Mouse (Mus musculus) neural tube, embryonic 11.5 days (tissue): Measurements from ENCODE around the gene Kat2b. TPM values are rescaled to one million over a fixed set of nuclear protein-coding genes. Genes with fewer than 3 reads are reported as not detected.
"Not testable (repeated sequence)": the region's sequence is repeated elsewhere in the genome, so short reads cannot be mapped to it uniquely, and the experiment has no call there.

Source experiments
- ATAC-seq: fragments of 200-750 bp; cut with Nextera tagmentation; 2 replicates; pipeline ENCODE4 v1.8.0; 2017; ENCODE audit warnings: moderate number of reproducible peaks, mild to moderate bottlenecking, moderate TSS enrichment, moderate library complexity; ENCODE audit not compliant: insufficient read depth, low FRiP score, low TSS enrichment
- DNase-seq: peaks from one replicate; pipeline ENCODE4 v3.0.0-alpha.2; 2015; ENCODE audit warnings: low spot score
- H3K27ac ChIP-seq: fragments of 300-500 bp; sonication (generic); 2 replicates; pipeline ENCODE4 v1.5.1; 2014; ENCODE audit warnings: low read depth, mild to moderate bottlenecking, low read length
- H3K27me3 ChIP-seq: fragments of 300-500 bp; sonication (generic); 2 replicates; pipeline ENCODE4 v1.6.1; 2014; ENCODE audit warnings: mild to moderate bottlenecking, low read length, mixed read lengths; ENCODE audit not compliant: control insufficient read depth, insufficient read depth
- H3K36me3 ChIP-seq: fragments of 300-500 bp; sonication (generic); 2 replicates; pipeline ENCODE4 v1.6.1; 2014; ENCODE audit warnings: mild to moderate bottlenecking, low read length, moderate library complexity, mixed read lengths; ENCODE audit not compliant: control insufficient read depth, insufficient read depth
- H3K4me1 ChIP-seq: fragments of 300-500 bp; sonication (generic); 2 replicates; pipeline ENCODE4 v1.6.1; 2014; ENCODE audit warnings: low read length, mixed read lengths; ENCODE audit not compliant: control insufficient read depth, insufficient read depth
- H3K4me2 ChIP-seq: fragments of 300-500 bp; sonication (generic); 2 replicates; pipeline ENCODE4 v1.6.1; 2014; ENCODE audit warnings: low read depth, mild to moderate bottlenecking, moderate library complexity
- H3K4me3 ChIP-seq: fragments of 300-500 bp; sonication (generic); 2 replicates; pipeline ENCODE4 v1.5.1; 2014; ENCODE audit warnings: low read depth, low read length
- H3K9ac ChIP-seq: fragments of 300-500 bp; sonication (generic); 2 replicates; pipeline ENCODE4 v1.6.1; 2014; ENCODE audit warnings: mild to moderate bottlenecking, low read length
- H3K9me3 ChIP-seq: fragments of 300-500 bp; sonication (generic); 2 replicates; pipeline ENCODE4 v1.6.1; 2016; ENCODE audit warnings: low read length; ENCODE audit not compliant: control insufficient read depth
- WGBS: fragments of 180-500 bp; shearing (Covaris S2); extraction: QIAGEN DNeasy Blood & Tissue Kit; methylation state at CpG from one replicate; pipeline ENCODE4 v1.1.7; 2014; 5-methylcytosine and 5-hydroxymethylcytosine counted together
- polyA plus RNA-seq: library from polyadenylated mRNA; unstranded; fragments of >200 nt; fragmentation: Nextera tagmentation; extraction: Ambion mirVana; gene quantifications from 2 replicates; pipeline ENCODE4 v1.2.1, GENCODE M21; 2014

Kat2b gene
- polyA plus RNA-seq, 1 experiment from 2014 or later, result 5.2 TPM

- ATAC-seq (no peak), DNase-seq (no peak)
- Histone ChIP-seq H3K4me2 (no peak overlapping the region), H3K36me3 (no peaks in the 10 kb centered on the region), H3K9me3 (no peaks in the 10 kb centered on the region), H3K4me3 (no peak overlapping the region), H3K9ac (no peak overlapping the region), H3K27me3 (no peaks in the 10 kb centered on the region), H3K27ac (no peak overlapping the region), H3K4me1 (no peaks in the 10 kb centered on the region)
- WGBS, result 84% methylated on average over 2 of the region's 2 CpGs
Measured at GRCm38 (mm10) chr17:53655959-53656358, 89.3 kb downstream of the Kat2b start.

GRCm38 (mm10) chr17:53656369-53656860 lies 89.8 kb downstream of the Kat2b start:
- Histone ChIP-seq H3K4me1 (no peaks in the 10 kb centered on the region), H3K4me2 (no peak overlapping the region), H3K27ac (no peak overlapping the region), H3K36me3 (no peaks in the 10 kb centered on the region), H3K27me3 (no peaks in the 10 kb centered on the region), H3K4me3 (no peak overlapping the region), H3K9me3 (no peaks in the 10 kb centered on the region), H3K9ac (no peak overlapping the region)
- DNase-seq (no peak), ATAC-seq (no peak)
- WGBS, result 68% methylated on average over 6 of the region's 6 CpGs

DNA sequence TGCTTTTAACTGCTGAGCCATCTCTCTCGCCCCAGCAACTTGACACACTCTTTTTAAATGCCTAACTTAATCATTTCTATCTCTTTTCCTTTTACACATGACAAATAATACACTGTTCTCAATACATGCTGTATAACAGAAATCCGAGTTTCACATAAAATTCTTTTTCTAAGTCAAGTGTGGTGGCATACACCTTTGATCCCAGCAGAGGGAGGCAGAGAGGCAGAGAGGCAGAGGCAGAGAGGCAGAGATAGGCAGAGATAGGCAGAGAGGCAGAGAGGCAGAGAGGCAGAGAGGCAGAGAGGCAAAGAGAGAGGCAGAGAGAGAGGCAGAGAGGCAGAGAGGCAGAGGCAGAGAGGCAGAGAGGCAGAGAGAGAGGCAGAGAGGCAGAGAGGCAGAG lies 90.7 kb downstream of the Kat2b start:
- not testable (repeated sequence) for DNase-seq, H3K4me1 ChIP-seq, H3K4me3 ChIP-seq, H3K27me3 ChIP-seq, H3K9ac ChIP-seq, H3K4me2 ChIP-seq, ATAC-seq, H3K27ac ChIP-seq, H3K36me3 ChIP-seq, H3K9me3 ChIP-seq
- WGBS, result 73% methylated on average over 2 of the region's 2 CpGs

GRCm38 (mm10) chr17:53658668-53659067 lies 92.0 kb downstream of the Kat2b start:
- DNase-seq (no peak), ATAC-seq (no peak)
- Histone ChIP-seq H3K27me3 (no peaks in the 10 kb centered on the region), H3K9ac (no peak overlapping the region), H3K4me1 (no peaks in the 10 kb centered on the region), H3K9me3 (no peaks in the 10 kb centered on the region), H3K27ac (no peak overlapping the region), H3K4me3 (no peak overlapping the region), H3K36me3 (no peaks in the 10 kb centered on the region), H3K4me2 (no peak overlapping the region)
- WGBS, result 86% methylated on average over 2 of the region's 2 CpGs

- Histone ChIP-seq H3K4me1 (no peaks in the 10 kb centered on the region), H3K36me3 (no peaks in the 10 kb centered on the region), H3K4me2 (no peak overlapping the region), H3K27ac (no peak overlapping the region), H3K9ac (no peak overlapping the region), H3K27me3 (no peaks in the 10 kb centered on the region), H3K4me3 (no peak overlapping the region), H3K9me3 (no peaks in the 10 kb centered on the region)
- 86% methylated on average over 8 of the region's 8 CpGs for whole genome bisulfite sequencing
- no peak for DNase-seq
- no peak for ATAC-seq
Measured at GRCm38 (mm10) chr17:53659230-53659629, 92.6 kb downstream of the Kat2b start.

DNA sequence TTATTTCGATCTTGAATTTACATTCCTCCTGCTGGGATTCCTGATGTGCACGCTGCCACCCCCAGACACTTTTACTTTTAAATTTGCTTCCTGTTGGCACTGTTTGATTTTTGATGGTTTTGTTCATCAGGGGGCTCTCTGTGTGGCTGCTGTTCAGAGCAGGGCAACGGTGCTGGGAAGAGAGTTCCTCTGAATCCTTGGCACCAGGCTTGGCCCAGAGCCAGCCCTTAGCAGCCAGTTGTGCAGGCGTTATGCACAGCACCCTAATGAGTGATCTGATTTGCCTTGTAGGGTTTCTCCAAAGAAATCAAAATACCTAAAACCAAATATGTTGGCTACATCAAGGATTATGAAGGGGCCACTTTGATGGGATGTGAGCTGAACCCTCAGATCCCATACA lies 93.1 kb downstream of the Kat2b start:
- Histone ChIP-seq H3K36me3 (no peaks in the 10 kb centered on the region), H3K4me2 (no peak overlapping the region), H3K9me3 (no peaks in the 10 kb centered on the region), H3K27me3 (no peaks in the 10 kb centered on the region), H3K4me1 (no peaks in the 10 kb centered on the region), H3K9ac (no peak overlapping the region), H3K27ac (no peak overlapping the region), H3K4me3 (no peak overlapping the region)
- ATAC-seq (no peak), DNase-seq (no peak)
- WGBS, result 77% methylated on average over 4 of the region's 4 CpGs

GRCm38 (mm10) chr17:53661056-53661840 lies 94.6 kb downstream of the Kat2b start:
- Histone ChIP-seq H3K27ac (no peak overlapping the region), H3K9me3 (no peaks in the 10 kb centered on the region), H3K4me3 (no peak overlapping the region), H3K4me1 (no peaks in the 10 kb centered on the region), H3K36me3 (no peaks in the 10 kb centered on the region), H3K27me3 (no peaks in the 10 kb centered on the region), H3K9ac (no peak overlapping the region), H3K4me2 (no peak overlapping the region)
- ATAC-seq (no peak), DNase-seq (no peak)
- 79% methylated on average over 6 of the region's 6 CpGs for WGBS

- ATAC-seq (no peak), DNase-seq (no peak)
- H3K4me1 ChIP-seq, result no peaks in the 10 kb centered on the region
- WGBS, result 95% methylated on average over 3 of the region's 3 CpGs
- H3K4me3 ChIP-seq, result no peak overlapping the region
- peaks cover under 1% of the 10 kb centered on the region; the same call in 1 of the 2 replicates for H3K36me3 ChIP-seq
- H3K9me3 ChIP-seq, result no peaks in the 10 kb centered on the region
- H3K4me2 ChIP-seq, result no peak overlapping the region
- H3K27me3 ChIP-seq, result no peaks in the 10 kb centered on the region
- H3K9ac ChIP-seq, result no peak overlapping the region
- no peak overlapping the region for H3K27ac ChIP-seq
Measured at GRCm38 (mm10) chr17:53664267-53664666, 97.6 kb downstream of the Kat2b start.

DNA sequence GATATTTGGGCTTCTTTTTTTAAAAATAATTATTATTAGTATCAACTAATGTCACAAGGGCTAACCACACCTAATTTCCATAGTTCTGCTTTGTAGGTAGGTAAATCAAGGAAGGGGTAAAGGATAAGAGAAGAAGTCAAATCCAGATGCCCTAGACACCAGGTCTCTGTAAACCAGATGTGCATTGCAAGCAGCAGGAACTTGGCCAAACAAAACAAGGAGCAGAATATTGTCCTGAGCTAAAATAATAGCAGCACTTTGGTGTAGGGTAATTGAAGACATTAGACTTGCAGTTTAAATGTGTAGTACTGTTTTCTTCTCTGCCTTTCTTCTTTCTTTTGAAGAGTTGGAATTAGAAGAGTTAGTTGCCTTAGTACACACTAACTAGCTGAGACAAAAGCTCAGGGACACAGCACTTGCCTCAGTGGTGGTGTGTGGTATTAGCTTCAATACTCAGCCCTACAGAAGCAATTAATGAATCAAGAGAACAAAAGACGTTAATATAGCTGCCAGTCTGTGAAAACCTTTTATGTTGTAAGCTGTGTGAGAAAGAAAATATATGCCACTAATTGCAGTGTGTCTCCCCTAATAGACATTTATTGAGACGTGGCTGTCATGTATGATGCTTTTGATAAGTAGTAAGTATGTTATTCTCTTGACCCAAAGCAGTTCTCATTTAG lies 98.2 kb downstream of the Kat2b start:
- Histone ChIP-seq H3K9me3 (no peaks in the 10 kb centered on the region), H3K36me3 (peaks cover 2% of the 10 kb centered on the region; the same call in 1 of the 2 replicates), H3K4me3 (no peak overlapping the region), H3K27me3 (no peaks in the 10 kb centered on the region), H3K4me1 (no peaks in the 10 kb centered on the region), H3K9ac (no peak overlapping the region), H3K4me2 (no peak overlapping the region), H3K27ac (no peak overlapping the region)
- no peak for ATAC-seq
- WGBS, result 78% methylated on average over 2 of the region's 2 CpGs
- no peak for DNase-seq
